Mouse (Mus musculus) hindbrain, embryonic 15.5 days (tissue): ENCODE data around the gene Wfdc6a. TPM values are rescaled to one million over a fixed set of nuclear protein-coding genes. Genes with fewer than 3 reads are reported as not detected.

ENCODE experiments used
- ATAC-seq: fragments of 200-750 bp; cut with Nextera tagmentation; 2 replicates; pipeline ENCODE4 v1.8.0; 2017; ENCODE audit warnings: low read depth, moderate number of reproducible peaks, moderate TSS enrichment; ENCODE audit not compliant: low FRiP score
- H3K27ac ChIP-seq: fragments of 300-500 bp; sonication (generic); replicated peaks from 2 replicates; pipeline ENCODE4 v1.5.1; 2015; ENCODE audit warnings: mild to moderate bottlenecking, inconsistent platforms
- H3K27me3 ChIP-seq: fragments of 300-500 bp; sonication (generic); 2 replicates; pipeline ENCODE4 v1.6.1; 2015; ENCODE audit warnings: control low read depth, inconsistent platforms
- H3K36me3 ChIP-seq: fragments of 300-500 bp; sonication (generic); 2 replicates; pipeline ENCODE4 v1.6.1; 2015; ENCODE audit warnings: control low read depth, inconsistent platforms
- H3K4me1 ChIP-seq: fragments of 300-500 bp; sonication (generic); replicated peaks from 2 replicates; pipeline ENCODE4 v1.6.1; 2015; ENCODE audit warnings: control low read depth, inconsistent platforms
- H3K4me2 ChIP-seq: fragments of 300-500 bp; sonication (generic); 2 replicates; pipeline ENCODE4 v1.6.1; 2015; ENCODE audit warnings: moderate library complexity, mild to moderate bottlenecking, inconsistent platforms
- H3K4me3 ChIP-seq: fragments of 300-500 bp; sonication (generic); 2 replicates; pipeline ENCODE4 v1.5.1; 2015; ENCODE audit warnings: mild to moderate bottlenecking, inconsistent platforms
- H3K9ac ChIP-seq: fragments of 300-500 bp; sonication (generic); 2 replicates; pipeline ENCODE4 v1.6.1; 2015; ENCODE audit warnings: inconsistent platforms
- H3K9me3 ChIP-seq: fragments of 300-500 bp; sonication (generic); 2 replicates; pipeline ENCODE4 v1.6.1; 2016; ENCODE audit warnings: control low read depth, inconsistent platforms
- WGBS: fragments of 180-500 bp; shearing (Covaris S2); methylation state at CpG from one replicate; pipeline ENCODE4 v1.1.7; 2015; 5-methylcytosine and 5-hydroxymethylcytosine counted together
- polyA plus RNA-seq: library from polyadenylated mRNA; unstranded; fragments of >200 nt; fragmentation: Nextera tagmentation; extraction: Ambion mirVana; gene quantifications from 2 replicates; pipeline ENCODE4 v1.2.1, GENCODE M21; 2015

The Wfdc6a gene
- polyA plus RNA-seq, 1 experiment from 2014 or later = not detected

DNA sequence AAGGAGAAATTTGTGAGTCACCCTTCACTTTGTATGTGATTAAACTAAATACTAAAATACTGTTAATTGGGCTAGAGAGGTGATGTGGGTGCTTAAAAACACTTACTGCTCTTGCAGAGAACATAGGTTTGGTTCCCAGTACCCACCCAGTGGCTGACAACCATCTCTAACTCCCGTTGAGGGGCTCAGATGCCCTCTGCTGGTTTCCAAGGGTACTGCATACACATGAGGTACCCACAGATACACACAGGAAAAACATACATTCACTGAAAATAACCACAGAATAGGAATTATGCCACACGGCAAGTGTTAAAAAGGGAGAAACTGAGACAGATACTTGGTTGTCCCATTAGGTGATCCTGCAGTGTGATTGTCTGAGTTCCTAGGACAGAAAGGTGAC is 18.2 kb downstream of the Wfdc6a start:
- no peaks in the 10 kb centered on the region for H3K9me3 ChIP-seq
- no peak overlapping the region for H3K4me2 ChIP-seq
- peaks cover 22% of the 10 kb centered on the region for H3K27me3 ChIP-seq
- no peak overlapping the region for H3K9ac ChIP-seq
- H3K27ac ChIP-seq = no peak overlapping the region
- H3K36me3 ChIP-seq = no peaks in the 10 kb centered on the region
- WGBS = 86% methylated on average over 2 of the region's 2 CpGs
- no peak for ATAC-seq
- peaks cover 19% of the 10 kb centered on the region for H3K4me1 ChIP-seq
- no peak overlapping the region for H3K4me3 ChIP-seq

DNA sequence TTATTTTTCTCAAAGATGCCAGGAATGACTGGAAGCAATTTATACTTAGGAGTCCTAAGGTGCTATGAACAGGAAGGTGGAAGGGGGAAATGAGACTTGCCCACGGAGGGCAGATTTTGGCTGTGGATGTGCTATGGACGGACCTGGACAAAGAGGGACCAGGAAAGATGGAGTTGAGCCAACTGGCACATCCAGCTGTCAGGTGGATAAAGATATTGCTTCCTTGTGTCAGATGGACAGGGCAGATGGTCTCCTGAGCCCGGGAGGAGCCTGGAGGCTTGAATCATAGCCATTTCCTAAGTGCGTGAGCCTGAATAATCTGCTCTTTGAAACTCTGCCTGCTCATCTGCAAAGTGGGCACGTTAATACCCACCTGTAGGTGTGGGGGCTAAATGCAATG is 20.9 kb downstream of the Wfdc6a start:
- H3K27me3 ChIP-seq = peaks cover 25% of the 10 kb centered on the region
- no peak overlapping the region for H3K4me3 ChIP-seq
- no peak overlapping the region for H3K4me2 ChIP-seq
- 63% methylated on average over 5 of the region's 5 CpGs for WGBS
- no peak overlapping the region for H3K27ac ChIP-seq
- no peaks in the 10 kb centered on the region for H3K36me3 ChIP-seq
- H3K9ac ChIP-seq = no peak overlapping the region
- peaks cover 19% of the 10 kb centered on the region for H3K4me1 ChIP-seq
- H3K9me3 ChIP-seq = no peaks in the 10 kb centered on the region
- ATAC-seq = no peak

DNA sequence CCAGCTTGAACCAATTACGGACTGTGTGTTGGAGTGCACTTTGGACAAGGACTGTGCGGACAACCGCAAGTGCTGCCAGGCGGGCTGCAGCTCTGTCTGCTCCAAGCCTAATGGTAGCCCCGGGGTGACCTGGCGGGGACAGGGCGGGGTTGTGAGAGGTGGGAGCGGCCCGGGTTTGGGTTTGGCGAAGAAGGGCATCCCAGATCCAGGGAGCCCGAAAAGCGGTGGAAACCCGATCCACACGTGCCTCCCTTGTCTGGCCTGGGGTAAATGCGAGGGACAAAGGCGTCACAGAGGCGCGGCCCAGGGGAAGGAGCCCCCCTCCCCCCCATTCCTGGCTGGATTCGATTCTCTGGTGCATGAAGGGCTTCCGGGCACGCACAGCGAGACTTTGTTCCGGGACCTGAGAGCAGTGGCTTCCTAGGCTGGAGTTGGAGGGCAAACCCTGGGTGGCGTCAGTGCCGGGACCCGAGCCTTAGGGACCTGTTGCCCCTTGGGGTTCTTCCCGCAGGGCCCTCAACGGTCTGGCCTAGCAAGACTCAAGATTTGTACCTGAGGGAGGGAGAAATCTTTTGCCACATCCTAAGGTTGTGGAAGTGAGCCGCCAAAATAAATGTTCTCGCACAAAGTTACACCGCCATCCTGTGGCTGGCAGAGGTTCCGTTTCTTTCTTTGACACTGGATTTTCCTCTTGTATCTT is 21.8 kb downstream of the Wfdc6a start:
- peaks cover 25% of the 10 kb centered on the region for H3K27me3 ChIP-seq
- H3K27ac ChIP-seq = no peak overlapping the region
- under 1% methylated on average over 32 of the region's 32 CpGs for WGBS
- H3K9ac ChIP-seq = peak overlapping the region; percentile 34
- peak overlapping the region; percentile 95 for H3K4me2 ChIP-seq
- no peaks in the 10 kb centered on the region for H3K36me3 ChIP-seq
- peaks cover 19% of the 10 kb centered on the region for H3K4me1 ChIP-seq
- peak overlapping the region; percentile 44 for H3K4me3 ChIP-seq
- H3K9me3 ChIP-seq = no peaks in the 10 kb centered on the region
- ATAC-seq = peak; percentile 72; the same call in 1 of the 2 replicates

DNA sequence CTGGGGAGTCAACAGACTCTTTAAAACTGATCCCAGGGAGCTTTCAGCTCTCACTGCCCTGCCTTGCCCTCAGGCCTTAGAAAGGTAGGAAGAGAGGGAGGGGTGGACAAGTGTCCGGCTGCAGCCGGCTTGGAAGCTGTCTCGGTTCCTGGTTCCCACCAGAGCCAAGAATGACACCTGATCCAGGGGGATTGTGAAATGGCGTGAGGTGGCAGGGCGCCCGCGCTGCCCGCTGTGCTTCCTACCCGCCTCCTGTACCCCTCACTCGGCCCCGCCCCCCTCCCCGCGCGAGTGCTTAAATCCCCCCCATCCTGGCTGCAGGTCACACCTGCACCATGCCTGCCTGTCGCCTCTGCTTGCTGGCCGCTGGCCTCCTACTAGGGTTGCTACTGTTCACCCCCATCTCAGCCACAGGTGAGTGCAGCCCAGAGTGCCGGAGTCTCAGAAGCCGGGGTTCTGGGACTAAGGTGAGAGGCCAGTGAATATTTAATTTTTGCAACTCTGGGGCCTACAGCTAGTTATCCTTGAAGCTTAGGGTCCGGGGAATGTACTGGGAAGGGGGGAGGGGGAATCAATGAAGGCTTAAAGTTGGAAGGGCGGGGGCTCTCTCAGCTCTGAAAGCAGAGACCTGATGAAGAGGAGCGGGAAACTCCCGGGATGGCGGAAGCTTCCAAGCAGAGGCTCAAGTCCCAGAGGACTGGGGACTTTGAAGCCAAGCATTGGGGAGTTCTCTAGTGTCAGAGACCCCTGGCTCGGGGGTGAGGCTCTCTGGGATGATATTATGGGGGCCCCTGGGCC is 22.7 kb downstream of the Wfdc6a start, which contains the start of gene Wfdc2:
TSS of gene Wfdc2 (plus strand) at position 23 of the 798 bp plus-strand sequence.
- Histone ChIP-seq H3K36me3 (no peaks in the 10 kb centered on the region), H3K4me2 (peak within 1 kb of the TSS; percentile 95), H3K27me3 (peaks cover 25% of the 10 kb centered on the region), H3K27ac (no peak within 1 kb of the TSS), H3K9me3 (no peaks in the 10 kb centered on the region), H3K4me3 (peak within 1 kb of the TSS; percentile 44), H3K9ac (peak within 1 kb of the TSS; percentile 34), H3K4me1 (peaks cover 19% of the 10 kb centered on the region)
- WGBS = 3% methylated on average over 24 of the region's 24 CpGs
- no peak for ATAC-seq

DNA sequence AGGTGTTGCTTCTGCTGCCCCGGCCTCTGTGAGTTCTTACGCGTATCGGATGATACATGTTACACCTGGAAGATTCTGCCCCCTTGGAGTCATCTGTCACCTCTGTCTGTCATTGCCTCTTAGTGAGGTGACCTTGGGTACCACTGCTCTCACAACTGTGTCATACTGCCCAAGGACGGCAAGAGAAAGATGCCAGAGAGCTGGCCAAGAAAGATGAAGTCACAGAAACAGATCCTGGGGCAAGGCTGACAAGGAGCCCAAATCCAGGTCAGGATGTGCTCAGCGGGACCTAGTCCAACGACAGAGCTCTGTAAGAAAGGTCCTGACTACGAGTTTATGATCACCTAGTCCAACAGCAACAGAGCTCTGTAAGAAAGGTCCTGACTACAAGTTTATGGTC is 25.1 kb downstream of the Wfdc6a start:
- WGBS = 91% methylated on average over 8 of the region's 8 CpGs
- Histone ChIP-seq H3K4me3 (no peak overlapping the region), H3K27ac (no peak overlapping the region), H3K9me3 (no peaks in the 10 kb centered on the region), H3K27me3 (peaks cover 25% of the 10 kb centered on the region), H3K4me1 (peaks cover 19% of the 10 kb centered on the region), H3K4me2 (no peak overlapping the region), H3K9ac (no peak overlapping the region), H3K36me3 (no peaks in the 10 kb centered on the region)
- no peak for ATAC-seq

DNA sequence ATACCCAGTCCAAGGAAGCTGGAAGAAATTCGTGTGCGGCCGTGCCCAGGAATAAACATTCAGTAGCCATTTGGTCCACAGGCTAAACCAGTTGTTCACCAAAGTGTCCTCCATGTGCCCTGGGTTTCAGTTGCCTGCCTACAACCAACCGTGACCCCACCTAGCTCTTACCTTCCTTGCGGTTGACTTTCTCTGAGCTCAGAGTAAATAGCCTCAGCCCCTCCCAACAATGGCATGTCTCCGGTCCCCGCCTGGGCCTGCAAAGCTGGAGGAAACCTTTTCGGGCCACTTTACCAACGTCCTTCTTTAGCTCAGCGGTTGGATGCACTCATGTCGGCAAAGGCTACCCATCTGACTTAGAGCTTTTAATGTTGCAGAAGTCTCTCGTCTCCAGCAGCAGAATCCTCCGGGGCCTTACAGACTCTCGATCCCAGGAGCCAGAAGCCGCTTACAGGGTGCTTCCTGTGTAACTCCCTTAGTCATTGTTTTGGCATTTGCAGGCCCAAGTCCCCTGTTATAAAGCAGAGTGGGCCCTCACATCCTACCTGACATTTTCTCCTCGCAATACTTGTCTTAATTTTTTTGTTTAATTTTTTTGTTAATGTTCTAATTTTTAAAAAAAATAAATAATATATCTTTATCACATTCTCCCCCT is 26.1 kb downstream of the Wfdc6a start:
- no peak for ATAC-seq
- Histone ChIP-seq H3K9me3 (no peaks in the 10 kb centered on the region), H3K4me2 (no peak overlapping the region), H3K4me3 (no peak overlapping the region), H3K36me3 (no peaks in the 10 kb centered on the region), H3K27ac (no peak overlapping the region), H3K9ac (no peak overlapping the region), H3K27me3 (peaks cover 15% of the 10 kb centered on the region), H3K4me1 (peaks cover 19% of the 10 kb centered on the region)
- WGBS = 59% methylated on average over 16 of the region's 16 CpGs

DNA sequence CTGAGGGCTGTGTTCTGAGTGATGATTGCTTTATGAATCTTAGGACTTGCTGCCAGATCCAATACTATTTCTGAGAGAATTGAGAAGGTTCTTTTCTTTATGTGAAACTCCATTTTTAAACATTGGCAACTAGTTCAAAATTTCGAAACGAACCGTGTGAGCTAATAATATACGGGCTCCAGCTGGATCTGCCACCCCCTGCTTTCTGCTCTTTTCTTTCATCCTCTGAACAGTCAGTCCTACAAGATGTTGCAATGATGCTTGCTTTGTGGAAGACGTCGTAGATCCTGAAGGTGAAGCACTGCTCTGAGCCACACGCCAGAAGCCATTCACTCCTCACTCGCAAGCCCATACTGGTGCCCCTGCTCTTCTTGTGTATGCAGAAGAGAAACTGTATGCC is 26.8 kb downstream of the Wfdc6a start:
- ATAC-seq = no peak
- WGBS = 89% methylated on average over 8 of the region's 8 CpGs
- no peak overlapping the region for H3K9ac ChIP-seq
- no peak overlapping the region for H3K4me3 ChIP-seq
- no peaks in the 10 kb centered on the region for H3K9me3 ChIP-seq
- H3K4me1 ChIP-seq = peaks cover 12% of the 10 kb centered on the region
- no peaks in the 10 kb centered on the region for H3K36me3 ChIP-seq
- peaks cover 12% of the 10 kb centered on the region; the same call in 1 of the 2 replicates for H3K27me3 ChIP-seq
- no peak overlapping the region for H3K4me2 ChIP-seq
- H3K27ac ChIP-seq = no peak overlapping the region

DNA sequence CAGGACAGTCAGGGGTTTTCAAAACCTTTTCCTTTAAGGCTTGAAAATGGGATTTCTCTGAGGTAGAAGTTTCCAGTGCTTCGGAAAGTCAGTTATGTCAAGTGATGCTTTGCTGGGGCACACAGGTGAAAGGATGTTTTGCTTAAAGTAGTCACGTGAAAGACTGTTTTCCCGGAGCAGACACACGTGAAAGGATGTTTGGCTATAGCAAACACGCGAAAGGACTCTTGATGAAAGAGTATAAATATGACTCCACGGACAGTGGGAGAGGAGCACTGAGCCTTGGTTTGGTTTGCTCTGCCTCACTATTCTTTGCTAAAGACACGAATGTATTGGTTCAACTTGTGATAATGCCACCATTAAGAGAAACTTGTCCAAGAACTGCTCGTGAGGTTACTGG is 33.7 kb downstream of the Wfdc6a start:
- peaks cover 7% of the 10 kb centered on the region; the same call in 1 of the 2 replicates for H3K4me1 ChIP-seq
- ATAC-seq = no peak
- H3K27ac ChIP-seq = no peak overlapping the region
- no peak overlapping the region for H3K9ac ChIP-seq
- H3K4me3 ChIP-seq = no peak overlapping the region
- no peaks in the 10 kb centered on the region for H3K36me3 ChIP-seq
- no peaks in the 10 kb centered on the region for H3K27me3 ChIP-seq
- 89% methylated on average over 9 of the region's 9 CpGs for WGBS
- H3K9me3 ChIP-seq = no peaks in the 10 kb centered on the region
- no peak overlapping the region for H3K4me2 ChIP-seq

DNA sequence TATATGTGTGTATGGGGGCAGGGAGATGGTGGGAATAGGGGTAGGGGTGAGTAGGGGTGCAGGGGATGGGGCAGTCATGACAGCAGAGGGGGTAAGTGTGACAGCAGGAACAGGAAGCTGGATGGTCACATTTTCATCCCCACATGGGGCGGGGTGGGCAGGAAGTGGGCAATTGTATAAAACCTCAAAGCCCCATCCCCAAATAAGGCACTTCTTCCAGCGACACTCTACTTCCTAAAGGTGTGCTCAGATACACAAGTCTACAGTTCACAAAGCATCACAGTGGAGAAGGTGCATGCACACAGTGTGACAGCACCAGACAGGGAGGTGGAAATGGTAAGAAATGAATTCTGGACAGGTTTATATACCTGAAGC is 34.4 kb downstream of the Wfdc6a start:
- no peaks in the 10 kb centered on the region for H3K9me3 ChIP-seq
- no peaks in the 10 kb centered on the region for H3K36me3 ChIP-seq
- 95% methylated on average over 2 of the region's 2 CpGs for WGBS

DNA sequence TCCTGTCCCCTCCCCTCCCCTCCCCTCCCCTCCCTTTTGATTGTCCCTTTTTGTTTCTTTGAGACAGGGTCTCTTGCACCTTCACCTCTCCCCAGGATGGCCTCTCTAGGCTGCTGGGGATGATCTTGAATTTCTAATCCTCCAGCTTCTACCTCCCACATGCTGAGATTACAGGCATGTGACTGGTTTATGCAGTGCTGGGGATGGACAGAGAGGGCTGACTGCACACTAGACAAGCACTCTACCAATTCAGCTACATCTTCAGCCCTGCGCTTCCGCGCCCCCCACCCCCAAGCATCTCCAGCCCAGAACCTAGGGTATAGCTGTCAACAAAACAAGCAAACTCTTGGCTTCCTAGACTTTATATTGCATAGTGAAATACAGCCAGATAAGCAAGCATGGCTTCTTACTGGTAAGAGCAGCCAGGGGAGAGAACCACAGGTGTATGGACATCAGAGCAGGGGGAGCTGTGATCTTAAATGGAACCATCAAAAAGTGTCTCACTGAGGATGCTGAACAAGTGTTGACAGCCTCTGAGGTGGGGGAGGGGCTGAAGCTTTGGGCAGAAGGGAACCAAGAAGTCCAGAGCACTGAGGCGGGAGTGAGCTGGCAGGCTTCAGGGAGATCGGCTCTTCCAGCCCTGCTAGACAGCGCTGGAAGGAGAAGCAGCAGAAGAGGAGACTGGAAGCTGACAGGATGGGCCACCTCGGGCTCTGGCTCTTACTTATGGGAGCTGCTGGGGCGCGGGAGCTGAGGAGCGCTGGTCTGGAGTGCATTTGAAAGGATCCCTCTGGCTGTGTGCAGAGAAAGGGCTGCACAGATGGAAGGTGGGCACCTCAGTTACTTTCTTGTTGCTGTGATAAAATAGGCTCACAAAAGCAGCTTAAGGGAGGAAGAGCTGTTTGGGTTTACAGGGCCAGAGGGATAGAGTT is 35.0 kb downstream of the Wfdc6a start:
- no peaks in the 10 kb centered on the region for H3K36me3 ChIP-seq
- no peak overlapping the region for H3K9ac ChIP-seq
- ATAC-seq = no peak
- no peaks in the 10 kb centered on the region for H3K9me3 ChIP-seq
- H3K27me3 ChIP-seq = no peaks in the 10 kb centered on the region
- H3K4me1 ChIP-seq = peaks cover 7% of the 10 kb centered on the region; the same call in 1 of the 2 replicates
- 19% methylated on average over 10 of the region's 10 CpGs for WGBS
- H3K27ac ChIP-seq = no peak overlapping the region
- H3K4me2 ChIP-seq = peak overlapping the region; percentile 20; the same call in 1 of the 2 replicates
- H3K4me3 ChIP-seq = no peak overlapping the region

More for the DNA sequence above, 34.4 kb downstream of the Wfdc6a start:
- no peak overlapping the region for H3K4me3 ChIP-seq
- peaks cover 7% of the 10 kb centered on the region; the same call in 1 of the 2 replicates for H3K4me1 ChIP-seq
- no peak for ATAC-seq
- H3K27ac ChIP-seq = no peak overlapping the region
- H3K4me2 ChIP-seq = no peak overlapping the region
- H3K27me3 ChIP-seq = no peaks in the 10 kb centered on the region
- no peak overlapping the region for H3K9ac ChIP-seq

DNA sequence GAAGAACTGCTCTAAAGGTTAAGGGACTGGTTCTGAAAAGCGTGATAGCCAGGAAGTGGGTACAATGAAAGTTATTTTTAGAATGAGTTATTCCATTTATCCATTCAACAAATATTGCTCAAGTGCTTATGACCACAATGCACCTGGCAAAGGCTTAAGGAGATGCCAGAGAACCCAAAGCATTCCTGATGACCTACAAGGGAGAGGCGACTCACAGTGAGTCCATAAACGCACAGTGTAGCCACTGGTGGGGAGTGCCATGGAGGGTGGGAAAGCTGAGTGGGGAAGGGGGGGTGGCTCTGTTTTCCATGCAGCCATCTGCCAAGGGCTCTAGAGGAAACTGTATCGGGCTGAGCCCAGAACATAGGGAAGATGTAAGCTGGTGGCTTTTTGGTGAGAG is 35.9 kb downstream of the Wfdc6a start:
- Histone ChIP-seq H3K36me3 (no peaks in the 10 kb centered on the region), H3K27me3 (no peaks in the 10 kb centered on the region), H3K4me2 (no peak overlapping the region), H3K9me3 (no peaks in the 10 kb centered on the region), H3K4me3 (no peak overlapping the region), H3K4me1 (peaks cover 7% of the 10 kb centered on the region; the same call in 1 of the 2 replicates), H3K9ac (no peak overlapping the region), H3K27ac (no peak overlapping the region)
- 54% methylated on average over 4 of the region's 4 CpGs for WGBS
- ATAC-seq = no peak
